Mouse (Mus musculus): ENCODE data around the gene Ctps.

Ctps gene

GRCm38 (mm10) chr4:120570438-120571069 lies 478 bp upstream of the Ctps start:
- DNase-seq: no peak

- DNase-seq: no peak
These were observed 1.1 kb downstream of the Ctps start for GRCm38 (mm10) chr4:120569025-120569424.

- DNase-seq: no peak
These were observed 2.1 kb downstream of the Ctps start for GRCm38 (mm10) chr4:120568005-120568404.

- no peak for DNase-seq
These were observed 4.3 kb downstream of the Ctps start for GRCm38 (mm10) chr4:120565726-120566125.

- no peak for DNase-seq
These were observed 13.5 kb downstream of the Ctps start for GRCm38 (mm10) chr4:120556592-120556991.

GRCm38 (mm10) chr4:120544896-120545295 lies 25.2 kb downstream of the Ctps start:
- DNase-seq: no peak

GRCm38 (mm10) chr4:120538664-120539063 lies 31.4 kb downstream of the Ctps start:
- no peak for DNase-seq

GRCm38 (mm10) chr4:120531986-120532385 lies 38.1 kb downstream of the Ctps start, which contains the start of gene Slfnl1:
Slfnl1 (plus strand) TSS chr4:120532231.
- no peak for DNase-seq

DNA sequence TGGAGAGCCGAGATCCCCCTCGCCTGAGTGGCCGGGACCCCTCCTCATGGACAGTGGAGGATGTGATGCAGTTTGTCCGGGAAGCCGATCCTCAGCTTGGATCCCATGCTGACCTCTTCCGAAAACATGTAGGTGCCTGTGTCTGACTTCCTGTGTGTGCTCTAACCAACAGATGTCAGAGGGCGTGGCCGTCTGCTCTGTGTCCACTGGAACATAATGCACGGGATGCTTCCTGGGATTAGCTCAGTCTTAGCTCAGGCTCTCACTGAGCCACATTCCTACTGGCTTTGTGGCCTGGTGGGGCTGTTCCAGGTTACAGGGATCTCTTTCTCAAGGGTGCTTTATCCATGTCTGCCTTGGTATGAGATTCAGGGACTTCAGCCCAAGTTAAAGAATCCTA lies 41.9 kb downstream of the Ctps start:
- no peak for DNase-seq

- DNase-seq: no peak
These were observed 47.0 kb downstream of the Ctps start for GRCm38 (mm10) chr4:120523092-120523491.

DNA sequence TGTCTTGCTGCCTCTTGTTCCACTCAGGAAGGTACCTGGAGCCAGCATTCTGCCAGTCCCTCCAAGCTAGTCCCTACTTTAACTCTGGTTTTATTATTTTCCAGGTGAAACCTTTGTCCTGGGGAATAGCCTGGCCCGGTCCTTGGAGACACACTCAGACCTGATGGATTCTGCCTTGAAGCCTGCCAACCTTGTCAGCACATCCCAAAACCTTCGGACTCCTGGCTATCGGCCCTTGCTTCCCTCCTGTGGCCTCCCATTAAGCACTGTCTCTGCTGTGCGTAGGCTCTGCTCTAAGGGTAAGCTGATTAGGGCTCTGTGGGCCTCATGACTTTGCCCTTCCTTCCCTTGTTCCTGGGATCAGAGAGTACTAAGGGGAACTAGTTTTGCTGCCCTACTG lies 47.7 kb downstream of the Ctps start:
- DNase-seq: no peak

DNA sequence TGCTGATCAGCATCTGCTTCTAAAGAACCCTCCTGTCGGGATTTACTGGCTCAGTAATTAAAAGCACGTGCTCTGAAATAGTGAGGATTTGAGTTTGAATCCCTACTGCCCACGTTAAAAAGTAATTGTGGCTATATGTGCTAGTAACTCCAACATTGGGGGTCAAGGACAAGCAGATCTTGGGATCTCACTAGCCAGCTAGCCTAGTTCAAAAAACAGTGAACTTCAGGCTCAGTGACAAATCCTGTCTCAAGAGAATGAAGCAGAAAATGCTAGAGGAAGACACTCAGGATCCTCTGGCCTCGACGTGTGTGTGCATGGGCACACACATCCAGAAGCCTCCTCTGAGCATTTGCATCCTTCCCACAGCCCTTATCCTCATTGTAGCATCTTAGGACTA lies 48.3 kb downstream of the Ctps start:
- DNase-seq: no peak

DNA sequence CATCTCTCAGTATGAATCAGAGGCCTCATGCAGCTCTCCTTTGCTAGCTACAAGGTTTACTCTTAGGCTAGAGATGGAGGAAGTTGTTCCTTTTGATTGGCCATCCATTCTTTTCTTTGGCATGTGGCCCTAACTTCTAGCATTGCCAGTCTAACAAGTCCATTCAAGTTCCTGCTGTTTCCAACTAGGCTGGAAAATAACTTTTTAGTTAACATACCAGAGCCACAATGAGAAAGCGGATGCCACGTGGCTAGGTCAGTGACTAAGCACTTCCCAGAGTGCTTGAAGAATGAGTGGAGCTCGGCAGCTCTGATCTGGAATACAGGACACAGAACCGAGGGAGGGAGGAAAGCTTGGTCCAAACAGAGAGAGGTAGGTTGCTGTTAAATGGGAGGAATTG lies 52.7 kb downstream of the Ctps start:
- no peak for DNase-seq

DNA sequence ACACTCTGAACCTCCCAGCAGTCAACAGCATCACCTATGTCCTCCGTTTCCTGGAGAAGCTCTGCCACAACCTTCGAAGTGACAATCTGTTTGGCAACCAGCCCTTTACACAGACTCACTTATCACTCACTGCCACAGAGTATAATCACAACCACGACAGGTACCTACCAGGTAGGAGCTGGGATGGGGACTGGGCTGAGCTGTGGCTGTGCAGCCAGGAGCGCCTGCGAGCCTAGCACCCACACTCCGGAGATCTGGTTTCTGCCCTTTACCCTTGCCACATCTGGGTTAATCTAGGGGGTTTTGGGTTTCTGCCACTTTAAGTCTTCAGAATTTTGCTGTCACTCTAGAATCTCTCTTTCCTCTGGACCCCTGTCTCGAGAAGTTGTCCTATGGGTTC lies 53.2 kb downstream of the Ctps start:
- no peak for DNase-seq

DNA sequence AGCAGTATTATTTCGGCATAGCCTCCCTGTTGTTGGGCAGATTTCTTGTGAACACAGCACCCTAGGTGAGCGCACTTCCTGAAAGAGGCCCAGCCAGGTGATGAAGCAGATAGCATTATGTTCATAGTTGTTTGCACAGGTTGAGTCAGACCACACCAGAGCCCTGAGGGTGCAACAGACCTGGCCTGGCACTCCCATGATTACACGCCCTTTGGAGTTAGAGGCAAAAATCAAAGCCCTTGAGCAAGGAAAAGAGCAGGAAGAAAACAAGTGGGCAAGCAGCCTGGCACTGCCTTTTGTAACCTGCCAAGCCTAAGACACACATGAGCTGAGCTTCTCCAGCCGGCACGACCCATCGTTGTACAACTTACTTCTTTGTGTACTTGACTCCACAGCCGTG lies 53.6 kb downstream of the Ctps start:
- no peak for DNase-seq

DNA sequence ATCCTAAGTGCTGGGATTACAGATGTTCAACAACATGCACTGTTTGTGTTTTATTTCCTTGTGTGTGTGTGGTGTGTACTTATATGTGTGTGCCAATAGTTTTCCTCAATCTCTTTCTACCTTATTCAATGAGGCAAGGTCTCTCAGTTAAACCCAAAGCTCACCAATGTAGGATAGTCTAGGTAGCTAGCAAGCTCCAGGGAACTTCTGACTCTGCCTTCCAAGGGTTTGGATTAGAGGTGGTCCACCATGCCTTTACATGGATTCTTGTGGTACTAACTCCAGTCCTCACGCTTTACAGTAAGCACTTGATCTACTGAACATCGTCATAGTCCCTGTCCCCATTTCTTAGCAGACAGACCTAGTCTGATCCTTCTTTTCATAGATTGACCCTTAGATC lies 55.7 kb downstream of the Ctps start:
- no peak for DNase-seq

DNA sequence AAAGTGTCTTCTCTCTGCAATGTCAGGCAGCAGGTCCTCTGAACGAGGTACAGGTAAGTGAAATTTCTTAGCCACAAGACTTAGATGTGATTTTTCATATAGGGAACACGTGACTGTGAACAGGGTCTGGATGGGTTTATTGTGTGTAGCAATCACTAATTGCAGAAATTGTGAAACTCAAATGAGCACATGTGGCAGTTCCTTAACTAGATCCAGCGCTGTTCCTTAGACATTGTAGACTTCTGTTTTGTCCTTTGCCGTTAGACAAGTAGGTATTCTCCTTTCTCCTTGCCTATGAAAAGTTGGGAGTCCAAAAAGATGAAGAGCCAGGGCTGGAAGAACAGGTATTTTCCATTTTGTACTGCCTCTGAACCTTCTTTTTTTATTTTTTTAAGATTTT lies 58.9 kb downstream of the Ctps start:
- no peak for DNase-seq

DNA sequence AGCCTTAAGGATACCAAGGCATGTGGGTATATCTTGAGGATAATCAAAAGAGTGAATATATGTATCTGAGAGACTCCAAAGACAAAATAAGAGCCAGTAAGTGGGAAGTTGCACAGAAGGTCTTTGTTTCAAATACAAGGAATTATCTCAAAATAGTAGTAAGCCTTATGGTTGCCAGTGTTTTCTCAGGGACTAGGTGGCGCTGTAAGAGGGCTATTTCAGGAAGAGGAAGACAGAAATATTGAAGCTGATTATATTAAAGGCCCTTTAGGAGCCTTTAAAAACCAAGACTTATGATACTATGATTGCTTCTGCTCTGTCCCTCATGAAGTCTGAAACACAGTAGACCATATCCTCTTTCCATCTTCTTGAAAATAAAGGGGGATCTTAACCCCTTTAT lies 63.1 kb downstream of the Ctps start:
- DNase-seq: no peak

Measured in right cerebral cortex, adult 18-20 months (tissue).